Mouse (Mus musculus) embryonic fibroblast, embryonic 13.5 days (primary cell): ENCODE measurements around the gene Pde4dip.

Source experiments
- CTCF ChIP-seq: IDR thresholded peaks from 2 replicates; pipeline ENCODE4 v1.5.1; 2011; ENCODE audit warnings: mild to moderate bottlenecking, control low read depth, low read length, moderate library complexity, borderline replicate concordance; ENCODE audit not compliant: insufficient read depth
- POLR2A ChIP-seq: IDR thresholded peaks from 2 replicates; pipeline ENCODE4 v1.6.1; 2011; ENCODE audit warnings: low read depth, mild to moderate bottlenecking, control low read depth, low read length, moderate library complexity

DNA sequence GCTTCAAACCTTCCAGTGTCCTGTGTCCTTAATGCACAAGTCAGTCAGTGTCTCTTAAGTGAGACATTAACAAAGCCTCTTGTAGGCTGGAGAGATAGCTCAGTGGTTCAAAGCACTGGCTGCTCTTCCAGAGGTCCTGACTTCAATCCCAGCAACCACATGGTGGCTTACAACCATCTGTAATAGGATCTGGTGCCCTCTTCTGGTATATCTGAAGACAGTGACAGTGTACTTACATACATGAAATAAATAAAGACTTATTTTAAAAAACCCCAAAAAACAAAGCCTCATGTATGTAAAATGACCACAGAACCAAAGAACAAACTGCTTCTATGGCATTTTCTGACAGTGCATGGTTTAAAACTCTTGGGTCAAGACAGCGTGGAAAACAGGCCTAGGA, 172.6 kb downstream of the Pde4dip start:
- TF ChIP-seq POLR2A (no peak), CTCF (no peak)
